Mouse (Mus musculus) erythroblast, embryonic 14.5 days (primary cell): ENCODE data around the gene Foxp1.

Source experiments
- GATA1 ChIP-seq: IDR thresholded peaks from 2 replicates; pipeline ENCODE4 v1.6.1; 2012; ENCODE audit warnings: low read length, inconsistent platforms, mixed read lengths
- TAL1 ChIP-seq: IDR thresholded peaks from 3 replicates; pipeline ENCODE4 v1.6.1; 2012; ENCODE audit warnings: low read length, inconsistent platforms, mixed read lengths

- TF ChIP-seq GATA1, result no peak
- TF ChIP-seq TAL1, result no peak
These were observed 180.1 kb downstream of the Foxp1 start for GRCm38 (mm10) chr6:99342416-99342815.
